Mouse (Mus musculus): Measurements from ENCODE around the gene Wnk3.

DNA sequence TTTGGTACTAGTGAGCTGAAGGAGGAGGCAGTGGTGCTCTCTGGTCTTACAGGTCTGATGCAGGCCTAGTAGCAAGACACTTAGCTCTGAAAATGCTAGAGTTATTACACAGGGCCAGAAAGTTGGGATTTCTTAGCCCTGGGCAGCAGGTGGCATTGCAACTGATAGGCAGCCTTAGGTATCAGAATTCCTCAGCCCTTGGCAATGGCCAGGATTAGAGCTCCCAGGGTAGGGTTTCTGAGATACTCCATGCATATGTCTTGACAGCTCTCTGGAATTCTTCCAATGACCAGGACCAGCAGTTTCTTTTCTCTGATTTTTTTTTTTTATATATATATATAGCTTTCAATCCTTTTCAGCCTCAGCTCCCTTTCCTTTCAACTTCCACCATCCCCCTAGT, 100.5 kb downstream of the Wnk3 start:
- TF ChIP-seq CTCF (IDR thresholded peaks at IDR 0.05; ENCODE audit: extremely low read depth, insufficient read depth, low read length), result no peak
- no peak for TF ChIP-seq POLR2A (IDR thresholded peaks at IDR 0.05; ENCODE audit: extremely low read depth, insufficient read depth, low read length)

All from cortical plate, adult 2 months (tissue).